Mouse (Mus musculus) erythroblast, adult 5-6 weeks (primary cell): ENCODE data around the gene Tgfbr3l. TPM values are rescaled to one million over a fixed set of nuclear protein-coding genes. Genes with fewer than 3 reads are reported as not detected.
A peak's percentile ranks its signal among the peaks of the same experiment; 100 is the strongest.
"Not testable (repeated sequence)": the region's sequence is repeated elsewhere in the genome, so short reads cannot be mapped to it uniquely, and the experiment has no call there.

Experiments used
- ATAC-seq: replicated peaks from 2 replicates; pipeline ENCODE4 v1.8.0; 2016; ENCODE audit warnings: moderate number of reproducible peaks, mild to moderate bottlenecking, moderate TSS enrichment, inconsistent platforms; ENCODE audit not compliant: poor library complexity, low FRiP score, severe bottlenecking
- total RNA-seq, 2 experiments: library from RNA; stranded (forward) in 1 of 2; stranded (reverse) in 1 of 2; fragments of 150-400 nt in 1 of 2; fragments of 200-764, 138-1000 nt in 1 of 2; gene quantifications; 2 replicates each; pipeline versions ENCODE4 v1.2.3 to v1.2.4; 2015 to 2017; ENCODE audit warnings: low replicate concordance in 2 of 2

Gene Tgfbr3l
- total RNA-seq, 2 experiments from 2014 or later = 0.43 to 6.1 TPM

DNA sequence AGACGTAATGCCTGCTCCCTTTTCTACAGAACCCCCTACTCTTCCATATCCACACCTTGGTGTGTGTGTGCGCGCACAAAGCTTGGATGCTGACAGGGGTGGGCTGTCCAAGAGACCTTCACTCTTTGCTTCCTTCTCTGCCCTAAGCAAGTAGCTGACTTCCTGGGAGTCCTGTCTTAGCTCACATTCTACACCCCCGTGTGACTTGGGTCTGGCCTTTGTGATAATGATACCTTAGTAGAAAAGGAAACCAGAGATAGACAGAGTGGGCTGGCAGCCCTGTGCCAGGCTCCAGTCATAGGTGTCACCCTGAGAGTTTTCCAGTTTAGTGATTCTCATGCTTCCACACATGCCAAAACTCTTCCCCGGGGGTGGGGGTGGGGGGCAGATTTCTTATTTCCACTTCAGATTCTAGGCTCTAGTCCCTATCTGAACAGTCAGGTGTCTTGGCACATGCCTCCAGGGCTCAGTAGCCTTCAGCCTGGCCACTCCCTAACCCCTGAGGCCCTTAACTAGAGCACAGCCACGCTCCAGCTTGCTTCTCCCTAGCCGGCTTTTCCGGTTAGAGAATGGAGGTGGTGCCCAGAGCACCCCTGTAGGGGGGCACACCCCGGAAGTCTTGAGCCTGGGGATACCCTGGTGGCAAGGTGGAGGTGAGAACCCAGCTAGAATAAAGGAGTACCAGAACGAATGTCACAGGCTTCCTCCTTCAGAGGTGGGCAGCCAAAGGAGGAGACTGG, 17.2 kb upstream of the Tgfbr3l start:
- no peak for ATAC-seq

DNA sequence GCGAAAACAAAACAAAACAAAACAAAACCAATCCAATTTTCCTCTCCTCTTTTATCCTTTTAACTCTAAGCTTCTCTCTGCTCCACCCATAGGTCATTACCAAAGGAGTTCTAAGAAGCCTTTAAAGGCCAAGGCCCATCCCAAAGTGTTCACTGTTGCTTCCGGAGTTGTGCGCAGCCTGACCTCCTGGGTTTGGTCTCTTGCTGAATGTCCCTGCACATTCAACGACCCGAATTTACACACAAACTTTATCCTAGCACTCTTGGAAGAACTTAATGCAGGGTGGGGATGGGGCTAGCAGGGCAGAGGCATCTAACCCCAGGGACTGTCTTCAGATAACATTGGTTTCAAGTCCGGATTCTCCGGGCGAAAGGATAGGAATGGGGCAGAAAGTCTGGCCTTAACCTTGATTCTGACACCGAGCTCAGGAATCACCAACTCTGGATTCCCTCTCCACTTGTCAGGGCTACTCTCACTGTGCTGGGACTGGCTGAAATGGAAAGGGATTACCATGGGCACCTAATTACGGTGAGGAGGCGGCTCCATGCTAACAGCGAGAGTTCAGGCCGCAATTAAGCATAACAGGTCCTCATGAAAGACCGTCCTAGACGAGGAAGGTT, 10.1 kb upstream of the Tgfbr3l start:
- peak; percentile 4; the same call in 1 of the 2 replicates for ATAC-seq

- peak; percentile 86 for ATAC-seq
Observed at GRCm38 (mm10) chr8:4238434-4239192, 9.4 kb upstream of the Tgfbr3l start, which contains the start of the genes Map2k7 and Gm49320. Gene Map2k7 (plus strand): TSS chr8:4238740. Gene Gm49320 (plus strand): TSS chr8:4238865.

GRCm38 (mm10) chr8:4239193-4239890, 8.7 kb upstream of the Tgfbr3l start:
- peak; percentile 26 for ATAC-seq

GRCm38 (mm10) chr8:4245061-4245460, 3.0 kb upstream of the Tgfbr3l start:
- ATAC-seq = no peak

GRCm38 (mm10) chr8:4245737-4246136, 2.3 kb upstream of the Tgfbr3l start:
- ATAC-seq = no peak

DNA sequence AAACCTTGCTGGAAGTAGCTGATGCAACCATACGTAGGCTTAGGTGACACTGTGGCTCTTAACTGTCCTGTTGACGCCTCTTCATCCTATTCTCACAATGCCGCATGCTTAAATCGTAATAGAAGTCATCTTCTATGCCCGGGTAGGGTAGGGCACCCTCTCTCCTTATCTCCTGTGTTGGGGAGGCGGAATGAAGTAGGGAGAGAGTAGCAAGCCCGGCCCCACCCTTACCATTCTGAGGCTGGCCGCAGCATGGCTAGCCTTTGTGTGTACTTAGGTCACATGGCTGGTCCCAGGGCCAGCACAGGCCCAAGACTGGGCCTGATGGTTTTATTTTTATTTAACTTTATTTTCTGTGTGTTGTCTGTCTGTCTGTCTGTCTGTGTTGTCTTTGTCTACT, 773 bp upstream of the Tgfbr3l start:
- no peak for ATAC-seq

DNA sequence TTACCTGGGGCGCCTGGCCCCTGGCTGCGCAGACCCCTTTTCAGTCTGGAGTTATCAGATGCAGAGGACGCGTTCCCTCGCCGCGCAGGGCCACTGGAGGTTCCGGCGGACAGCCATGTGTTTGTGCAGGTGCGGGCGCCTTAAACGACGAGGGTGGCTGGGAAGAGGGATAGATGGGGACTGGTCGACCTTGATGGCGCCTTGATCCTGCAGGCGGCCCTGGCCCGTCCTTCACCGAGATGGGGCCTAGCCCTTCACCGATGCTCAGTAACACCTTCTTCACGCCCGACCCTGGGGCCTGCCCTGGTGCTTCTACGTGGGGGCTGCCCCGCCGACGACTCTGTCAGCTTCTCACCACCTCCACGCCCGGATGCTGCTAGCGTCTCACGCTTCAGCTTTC, 1.2 kb downstream of the Tgfbr3l start:
- ATAC-seq = no peak

GRCm38 (mm10) chr8:4250306-4250970, 2.4 kb downstream of the Tgfbr3l start:
- peak; percentile 45; the same call in 1 of the 2 replicates for ATAC-seq

DNA sequence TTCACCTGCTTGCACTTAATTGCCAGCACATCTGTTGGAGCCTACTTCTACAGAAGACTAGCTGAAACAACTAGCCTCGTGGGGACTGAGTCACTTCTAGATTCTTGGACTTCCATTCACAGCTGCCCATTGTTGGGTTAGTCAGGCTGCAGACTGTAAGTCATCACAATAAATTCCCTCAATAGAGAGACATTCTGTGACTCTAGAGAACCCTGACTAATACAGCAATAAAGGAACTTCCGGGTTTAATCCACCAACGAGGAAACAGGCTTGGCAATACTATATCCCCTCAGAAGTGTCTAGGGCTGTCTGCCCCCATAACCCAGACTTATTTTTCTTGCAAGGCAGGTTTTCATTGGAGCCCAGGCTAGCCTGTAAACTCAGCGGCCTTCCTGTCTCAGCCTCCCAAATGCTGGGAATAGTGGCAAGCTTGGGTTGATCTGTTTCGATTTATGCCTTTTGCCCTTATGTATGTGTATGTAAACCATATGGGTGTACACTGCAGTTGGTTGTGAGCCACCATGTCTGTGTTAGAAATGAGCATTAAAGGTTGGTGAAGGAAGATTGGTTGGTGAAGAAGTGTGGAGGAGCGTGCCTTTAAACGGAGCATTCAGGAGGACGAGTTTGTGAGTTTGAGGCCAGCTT, 4.2 kb downstream of the Tgfbr3l start:
- no peak for ATAC-seq

GRCm38 (mm10) chr8:4252934-4253841, 5.2 kb downstream of the Tgfbr3l start, which contains the start of gene Snapc2:
Gene Snapc2 (plus strand): TSS chr8:4253080.
- peak; percentile 90 for ATAC-seq

DNA sequence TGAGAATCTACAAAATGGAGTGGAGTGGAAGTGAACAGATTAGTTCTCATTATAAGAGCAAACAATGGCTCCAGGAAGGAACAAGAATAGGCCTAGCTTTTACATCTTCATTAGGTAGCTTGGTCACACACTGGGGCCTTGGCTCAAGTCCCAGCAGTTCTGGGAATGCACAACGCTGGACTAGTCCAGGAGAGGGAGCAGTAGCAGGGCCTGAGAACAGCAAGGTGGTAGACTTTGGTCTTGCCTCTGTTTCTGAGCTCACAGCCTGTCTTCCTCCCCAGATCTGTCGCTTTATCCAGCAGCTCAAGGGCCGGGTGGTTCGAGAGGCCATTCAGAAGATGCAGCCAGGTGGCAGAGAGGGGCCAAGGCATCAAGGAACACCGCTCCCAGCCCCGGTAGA, 6.0 kb downstream of the Tgfbr3l start:
- no peak for ATAC-seq

DNA sequence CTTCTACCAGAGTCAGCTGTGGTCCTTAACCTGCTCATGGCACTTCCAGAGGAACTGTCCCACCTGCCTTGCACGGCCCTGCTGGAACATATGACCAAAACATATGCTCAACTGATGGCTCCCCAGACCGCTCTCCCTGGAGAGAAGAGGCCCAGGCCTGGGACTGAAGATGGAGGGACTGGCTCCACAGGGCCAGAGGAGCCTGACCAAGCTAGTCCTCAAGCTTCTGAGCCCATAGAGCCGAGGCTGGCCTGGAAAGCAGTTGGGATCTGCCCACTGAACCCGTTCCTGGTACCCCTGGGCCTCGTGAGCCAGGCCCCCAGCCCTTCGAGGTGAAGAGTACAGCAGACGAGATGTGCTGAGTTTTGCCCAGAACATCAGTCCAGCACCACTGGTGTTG, 7.5 kb downstream of the Tgfbr3l start:
- not testable (repeated sequence) for ATAC-seq

GRCm38 (mm10) chr8:4256911-4257310, 8.9 kb downstream of the Tgfbr3l start:
- no peak for ATAC-seq

GRCm38 (mm10) chr8:4257350-4257749, 9.3 kb downstream of the Tgfbr3l start:
- no peak for ATAC-seq

- ATAC-seq = peak; percentile 61
Observed at GRCm38 (mm10) chr8:4258233-4258632, 10.2 kb downstream of the Tgfbr3l start.

DNA sequence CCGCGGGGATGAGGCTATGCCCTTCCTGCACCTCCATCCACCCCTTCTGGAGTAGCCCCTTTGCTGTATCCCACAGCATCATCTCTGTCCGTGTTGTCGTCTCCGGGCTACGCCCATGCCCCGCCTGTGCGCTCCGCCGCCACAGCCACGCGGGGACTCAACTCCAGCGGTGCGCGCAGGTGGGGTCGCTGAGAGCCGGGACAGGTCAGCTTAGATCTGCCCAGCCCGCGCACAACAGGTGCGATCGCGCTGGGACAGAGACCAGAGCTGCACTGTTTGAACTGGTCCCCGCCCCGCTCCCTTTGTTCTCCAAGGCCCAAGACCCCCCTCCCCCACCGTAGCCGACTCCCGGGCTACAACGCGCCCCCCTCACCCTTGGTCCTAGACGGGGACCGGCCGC, 10.7 kb downstream of the Tgfbr3l start:
- ATAC-seq = peak; percentile 51
